ENCODE assay signal across 8 mouse cellular contexts in genomic region chr19:25673224-25674055, GRCm38 (mm10). TPM values are rescaled to one million over a fixed set of nuclear protein-coding genes. Genes with fewer than 3 reads are reported as not detected.
DNase-seq lines count a peak whose midpoint lies in the region; ATAC-seq and TF ChIP-seq lines count a peak whose summit lies in the region.

No protein-coding gene starts in this region.

- H3K36me3 ChIP-seq in erythroblast, embryonic 14.5 days (ENCODE audit: control insufficient read depth): no peaks in the 10 kb centered on the region
- no peaks in the 10 kb centered on the region for H3K36me3 ChIP-seq in E14TG2a.4 (ENCODE audit: insufficient read depth, low read length)
- H3K36me3 ChIP-seq in embryonic facial prominence, embryonic 14.5 days (ENCODE audit: control insufficient read depth, insufficient read depth, low read length): no peaks in the 10 kb centered on the region
- no peaks in the 10 kb centered on the region for H3K36me3 ChIP-seq in limb, embryonic 11.5 days (ENCODE audit: control insufficient read depth, insufficient read depth, low read length)
- H3K36me3 ChIP-seq in neural tube, embryonic 13.5 days: no peaks in the 10 kb centered on the region

- no peak overlapping the region for H3K27ac ChIP-seq in embryonic facial prominence, embryonic 14.5 days (replicated peaks; ENCODE audit: low read depth, low read length)
- H3K27ac ChIP-seq in limb, embryonic 11.5 days (replicated peaks; ENCODE audit: low read depth, low read length): no peak overlapping the region
- H3K27ac ChIP-seq in neural tube, embryonic 13.5 days (replicated peaks): no peak overlapping the region

- H3K9ac ChIP-seq in embryonic facial prominence, embryonic 14.5 days (ENCODE audit: low read depth, low read length): peak overlapping the region; percentile 59
- H3K9ac ChIP-seq in limb, embryonic 11.5 days (ENCODE audit: low read length): peak overlapping the region; percentile 43; the same call in 1 of the 2 replicates
- 0 out of 2 replicates have a peak overlapping the region, but pooled peaks have one; percentile 34 for H3K9ac ChIP-seq in neural tube, embryonic 13.5 days

- peaks cover 5% of the 10 kb centered on the region; the same call in 1 of the 2 replicates for H3K9me3 ChIP-seq in erythroblast, embryonic 14.5 days (ENCODE audit: control insufficient read depth, low read length)
- H3K9me3 ChIP-seq in E14TG2a.4 (ENCODE audit: low read length): peaks cover 21% of the 10 kb centered on the region
- no peaks in the 10 kb centered on the region for H3K9me3 ChIP-seq in embryonic facial prominence, embryonic 14.5 days (ENCODE audit: control insufficient read depth, low read length)
- no peaks in the 10 kb centered on the region for H3K9me3 ChIP-seq in limb, embryonic 11.5 days (ENCODE audit: control insufficient read depth, low read length)
- H3K9me3 ChIP-seq in neural tube, embryonic 13.5 days: no peaks in the 10 kb centered on the region

- WGBS in embryonic facial prominence, embryonic 14.5 days: 1% methylated on average over 49 of the region's 66 CpGs
- under 1% methylated on average over 65 of the region's 66 CpGs for WGBS in limb, embryonic 11.5 days
- WGBS in neural tube, embryonic 13.5 days: under 1% methylated on average over 66 of the region's 66 CpGs

- TF ChIP-seq CTCF in E14TG2a.4 (conservative IDR thresholded peaks at IDR 0.05; ENCODE audit: low read length): no peak

- H3K4me1 ChIP-seq in erythroblast, embryonic 14.5 days (ENCODE audit: control insufficient read depth): no peaks in the 10 kb centered on the region
- H3K4me1 ChIP-seq in E14TG2a.4 (replicated peaks; ENCODE audit: low read depth, low read length): peaks cover 21% of the 10 kb centered on the region
- H3K4me1 ChIP-seq in embryonic facial prominence, embryonic 14.5 days (ENCODE audit: control insufficient read depth, insufficient read depth, low read length): no peaks in the 10 kb centered on the region; the same call in 1 of the 2 replicates
- H3K4me1 ChIP-seq in limb, embryonic 11.5 days (ENCODE audit: control insufficient read depth, insufficient read depth, low read length): peaks cover 7% of the 10 kb centered on the region; the same call in 1 of the 2 replicates
- peaks cover 24% of the 10 kb centered on the region for H3K4me1 ChIP-seq in neural tube, embryonic 13.5 days (replicated peaks)

- peaks cover 92% of the 10 kb centered on the region for H3K27me3 ChIP-seq in erythroblast, embryonic 14.5 days (ENCODE audit: control insufficient read depth)
- H3K27me3 ChIP-seq in E14TG2a.4 (ENCODE audit: insufficient read depth, low read length): peaks cover 91% of the 10 kb centered on the region
- H3K27me3 ChIP-seq in embryonic facial prominence, embryonic 14.5 days (replicated peaks; ENCODE audit: control insufficient read depth, insufficient read depth, low read length): peaks cover 98% of the 10 kb centered on the region
- peaks cover 88% of the 10 kb centered on the region for H3K27me3 ChIP-seq in limb, embryonic 11.5 days (ENCODE audit: control insufficient read depth, insufficient read depth, low read length)
- H3K27me3 ChIP-seq in neural tube, embryonic 13.5 days: peaks cover 100% of the 10 kb centered on the region

- no peak for ATAC-seq in erythroblast, adult 5-6 weeks (replicated peaks; ENCODE audit: low FRiP score, poor library complexity, severe bottlenecking)
- no peak for ATAC-seq in embryonic facial prominence, embryonic 14.5 days (ENCODE audit: low read depth)
- no peak for ATAC-seq in limb, embryonic 11.5 days (ENCODE audit: insufficient number of reproducible peaks, low FRiP score, low TSS enrichment, low read depth)
- ATAC-seq in neural tube, embryonic 13.5 days (ENCODE audit: low read depth): no peak

- peak overlapping the region; percentile 59 for H3K4me2 ChIP-seq in embryonic facial prominence, embryonic 14.5 days (ENCODE audit: low read depth, low read length)
- H3K4me2 ChIP-seq in limb, embryonic 11.5 days (ENCODE audit: low read depth, severe bottlenecking): peak overlapping the region; percentile 71
- peak overlapping the region; percentile 61 for H3K4me2 ChIP-seq in neural tube, embryonic 13.5 days

- peak overlapping the region; percentile 33 for H3K4me3 ChIP-seq in erythroblast, embryonic 14.5 days (replicated peaks)
- peak overlapping the region; percentile 76 for H3K4me3 ChIP-seq in E14TG2a.4 (replicated peaks; ENCODE audit: low read length)
- peak overlapping the region; percentile 40 for H3K4me3 ChIP-seq in embryonic facial prominence, embryonic 14.5 days (ENCODE audit: low read depth, low read length)
- H3K4me3 ChIP-seq in limb, embryonic 11.5 days (ENCODE audit: low read depth, low read length): peak overlapping the region; percentile 39
- peak overlapping the region; percentile 36 for H3K4me3 ChIP-seq in neural tube, embryonic 13.5 days

- peak; percentile 31 for DNase-seq in embryonic facial prominence, embryonic 14.5 days (ENCODE audit: low spot score)
- DNase-seq in heart, postnatal 4 days: peak; percentile 34
- DNase-seq in limb, embryonic 11.5 days (ENCODE audit: low spot score): peak; percentile 72
- DNase-seq in natural killer cell, adult 2 months (ENCODE audit: low spot score in 2 of 2): no peak

RNA-seq across cellular contexts. Expression of gene Dmrt2, which starts 1.2 kb away (rescaled TPM):
- 0.01 TPM in 1 of 2 replicates, not detected in the other for polyA plus RNA-seq in erythroblast, embryonic 14.5 days (2012)
- not detected in 2 replicates for total RNA-seq in erythroblast, adult 5-6 weeks (2015; ENCODE audit: low replicate concordance)
- not detected in 2 replicates for total RNA-seq in erythroblast, adult 5-6 weeks (2017; ENCODE audit: low replicate concordance)
- polyA plus RNA-seq in embryonic facial prominence, embryonic 14.5 days (2014; fragmentation: Nextera tagmentation; extraction: Ambion mirVana): 7.8 and 9.0 TPM in 2 replicates
- total RNA-seq in heart, postnatal 4 days (2021): not detected
- polyA plus RNA-seq in limb, embryonic 11.5 days (2014; fragmentation: Nextera tagmentation; extraction: Ambion mirVana): 11.1 and 11.5 TPM in 2 replicates
- 0.33 and 2.8 TPM in 2 replicates for polyA plus RNA-seq in neural tube, embryonic 13.5 days (2015; fragmentation: Nextera tagmentation; extraction: Ambion mirVana)

Comparison
In these comparisons a context has a peak if more than half of its experiments do, and no peak if none do; other contexts are left out.
1. DNase-seq: peak in embryonic facial prominence, embryonic 14.5 days (single experiment), heart, postnatal 4 days (single experiment) and limb, embryonic 11.5 days (single experiment); none in natural killer cell, adult 2 months (0 of 2).
2. Peak in every context shown above with its lines, with median percentiles within 50 percentile points of each other: H3K4me3 ChIP-seq, H3K4me2 ChIP-seq and H3K9ac ChIP-seq.